Mouse (Mus musculus): ENCODE results near the gene Kdm5a. TPM values are rescaled to one million over a fixed set of nuclear protein-coding genes. Genes with fewer than 3 reads are reported as not detected.
A peak's percentile ranks its signal among the peaks of the same experiment; 100 is the strongest.

Kdm5a gene
- total RNA-seq, 2 experiments from 2014 or later: 34.2 to 39.2 TPM

- no peak for DNase-seq (ENCODE audit: low spot score in 2 of 2)
Observed at GRCm38 (mm10) chr6:120470666-120471065, 106.7 kb downstream of the Kdm5a start.

- DNase-seq (ENCODE audit: low spot score in 2 of 2): peak in 1 of 2 experiments; percentile 29
Observed at GRCm38 (mm10) chr6:120471991-120472441, 108.1 kb downstream of the Kdm5a start.

- DNase-seq (ENCODE audit: low spot score in 2 of 2): no peak
Observed at GRCm38 (mm10) chr6:120472455-120473140, 108.7 kb downstream of the Kdm5a start.

GRCm38 (mm10) chr6:120473427-120473826 is 109.5 kb downstream of the Kdm5a start:
- DNase-seq (ENCODE audit: low spot score in 2 of 2): peak in 1 of 2 experiments; percentile 39

- no peak for DNase-seq (ENCODE audit: low spot score in 2 of 2)
Observed at GRCm38 (mm10) chr6:120475288-120475687, 111.4 kb downstream of the Kdm5a start.

GRCm38 (mm10) chr6:120479302-120479701 is 115.4 kb downstream of the Kdm5a start:
- no peak for DNase-seq (ENCODE audit: low spot score in 2 of 2)

GRCm38 (mm10) chr6:120480361-120480760 is 116.4 kb downstream of the Kdm5a start:
- DNase-seq (ENCODE audit: low spot score in 2 of 2): peak in 1 of 2 experiments; percentile 22

- DNase-seq (ENCODE audit: low spot score in 2 of 2): peak in 1 of 2 experiments; percentile 57
Observed at GRCm38 (mm10) chr6:120481538-120481937, 117.6 kb downstream of the Kdm5a start.

- DNase-seq (ENCODE audit: low spot score in 2 of 2): no peak
Observed at GRCm38 (mm10) chr6:120482021-120482420, 118.1 kb downstream of the Kdm5a start.

GRCm38 (mm10) chr6:120482756-120483155 is 118.8 kb downstream of the Kdm5a start:
- no peak for DNase-seq (ENCODE audit: low spot score in 2 of 2)

- DNase-seq (ENCODE audit: low spot score in 2 of 2): peak; percentile 48 to 67
Observed at GRCm38 (mm10) chr6:120483211-120483626, 119.3 kb downstream of the Kdm5a start.

GRCm38 (mm10) chr6:120485038-120485437 is 121.1 kb downstream of the Kdm5a start:
- no peak for DNase-seq (ENCODE audit: low spot score in 2 of 2)

GRCm38 (mm10) chr6:120486051-120486510 is 122.2 kb downstream of the Kdm5a start:
- DNase-seq (ENCODE audit: low spot score in 2 of 2): no peak

GRCm38 (mm10) chr6:120488647-120489046 is 124.7 kb downstream of the Kdm5a start:
- DNase-seq (ENCODE audit: low spot score in 2 of 2): no peak

GRCm38 (mm10) chr6:120489461-120489860 is 125.5 kb downstream of the Kdm5a start:
- no peak for DNase-seq (ENCODE audit: low spot score in 2 of 2)

- DNase-seq (ENCODE audit: low spot score in 2 of 2): no peak
Observed at GRCm38 (mm10) chr6:120491064-120491463, 127.1 kb downstream of the Kdm5a start.

- DNase-seq (ENCODE audit: low spot score in 2 of 2): peak in 1 of 2 experiments; percentile 40
Observed at GRCm38 (mm10) chr6:120491862-120492498, 128.1 kb downstream of the Kdm5a start.

- DNase-seq (ENCODE audit: low spot score in 2 of 2): peak; percentile 42 to 58
Observed at GRCm38 (mm10) chr6:120492499-120493373, 128.8 kb downstream of the Kdm5a start.

- peak; percentile 87 to 93 for DNase-seq (ENCODE audit: low spot score in 2 of 2)
Observed at GRCm38 (mm10) chr6:120493374-120494181, 129.7 kb downstream of the Kdm5a start, which contains the start of gene Tmem121b. Gene Tmem121b (minus strand): TSS chr6:120493807.
